Mouse (Mus musculus) lung, adult 2 months (tissue): ENCODE measurements around the gene Defb28. TPM values are rescaled to one million over a fixed set of nuclear protein-coding genes. Genes with fewer than 3 reads are reported as not detected.

Experiments
- DNase-seq: peaks from one replicate; pipeline ENCODE4 v3.0.0; 2022
- H3K4me1 ChIP-seq: fragments of 200-500 bp; 2 replicates; pipeline ENCODE4 v1.6.1; 2011; ENCODE audit warnings: low read length; ENCODE audit not compliant: control insufficient read depth, insufficient read depth
- H3K4me3 ChIP-seq: fragments of 200-500 bp; replicated peaks from 2 replicates; pipeline ENCODE3; 2011; ENCODE audit warnings: low read depth, mild to moderate bottlenecking, control low read depth, low read length; ENCODE audit errors: extremely low read depth
- CTCF ChIP-seq: fragments of 200-500 bp; IDR thresholded peaks from 2 replicates; pipeline ENCODE4 v1.5.1; 2011; ENCODE audit warnings: mild to moderate bottlenecking, low read length, control low read depth; ENCODE audit not compliant: insufficient read depth
- POLR2A ChIP-seq: fragments of 200-500 bp; IDR thresholded peaks from 2 replicates; pipeline ENCODE4 v1.6.1; 2011; ENCODE audit warnings: low read depth, mild to moderate bottlenecking, control low read depth, low read length, borderline replicate concordance; ENCODE audit errors: extremely low read depth
- WGBS: fragments of 180-500 bp; shearing (Covaris S2); methylation state at CpG from one replicate; pipeline ENCODE4 v1.1.7; 2018; 5-methylcytosine and 5-hydroxymethylcytosine counted together
- polyA plus RNA-seq: library from polyadenylated mRNA; depleted of rRNA; stranded (reverse); fragments of >200 nt; gene quantifications from 2 replicates; pipeline ENCODE4 v1.2.3, GENCODE M21; 2012; rRNA removed

The Defb28 gene
- polyA plus RNA-seq = not detected in 2 replicates

DNA sequence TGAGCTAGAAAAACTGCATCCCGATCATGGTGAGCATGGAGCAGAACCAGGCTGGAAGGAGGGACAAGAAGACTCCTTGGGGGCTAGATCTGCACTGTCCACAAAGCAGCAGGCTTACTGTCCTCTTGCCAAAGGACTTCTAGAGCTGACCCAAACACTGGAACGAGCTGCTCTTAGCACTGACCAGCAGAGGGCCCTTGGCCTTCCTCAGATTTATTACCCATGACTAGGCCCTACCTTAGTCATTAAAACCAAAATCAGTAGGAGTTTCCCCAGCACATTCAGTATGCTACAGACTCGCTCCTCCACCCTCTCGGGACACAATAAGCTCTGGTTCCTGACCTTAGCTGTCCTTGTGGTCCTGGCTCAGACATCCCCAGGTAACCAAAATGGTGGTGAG lies at the start of gene Defb28:
Defb28 (plus strand) TSS at position 275 of the 400 bp plus-strand sequence.
- TF ChIP-seq CTCF (no peak), POLR2A (no peak)
- H3K4me3 ChIP-seq = no peak within 1 kb of the TSS
- WGBS = 75% methylated on average over 4 of the region's 4 CpGs
- DNase-seq = no peak
- H3K4me1 ChIP-seq = no peaks in the 10 kb centered on the region

DNA sequence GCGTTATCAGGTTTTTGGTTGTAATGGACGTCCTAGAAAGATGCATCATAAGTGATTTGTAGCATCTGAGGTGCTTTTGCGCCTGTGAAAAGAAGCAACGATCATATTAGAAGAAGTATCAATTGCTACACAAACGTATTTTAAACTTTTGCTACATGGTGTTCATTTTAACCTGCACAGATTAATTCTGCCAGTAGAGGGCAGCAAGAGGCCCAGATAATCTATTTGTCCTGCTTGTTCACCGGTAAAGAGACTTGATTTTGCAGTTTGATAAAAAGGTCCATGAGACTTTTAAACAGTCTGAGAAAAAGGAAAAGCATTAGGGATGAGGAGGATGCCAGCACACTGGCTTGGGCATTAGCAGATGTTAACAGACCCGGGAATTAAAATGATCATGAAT lies 47.1 kb upstream of the Defb28 start:
- 25% methylated on average over 7 of the region's 7 CpGs for WGBS
- peak; percentile 18 for DNase-seq
- TF ChIP-seq POLR2A (no peak), CTCF (peak; percentile 11; the same call in 1 of the 2 replicates)
- Histone ChIP-seq H3K4me1 (no peaks in the 10 kb centered on the region), H3K4me3 (no peak overlapping the region)

DNA sequence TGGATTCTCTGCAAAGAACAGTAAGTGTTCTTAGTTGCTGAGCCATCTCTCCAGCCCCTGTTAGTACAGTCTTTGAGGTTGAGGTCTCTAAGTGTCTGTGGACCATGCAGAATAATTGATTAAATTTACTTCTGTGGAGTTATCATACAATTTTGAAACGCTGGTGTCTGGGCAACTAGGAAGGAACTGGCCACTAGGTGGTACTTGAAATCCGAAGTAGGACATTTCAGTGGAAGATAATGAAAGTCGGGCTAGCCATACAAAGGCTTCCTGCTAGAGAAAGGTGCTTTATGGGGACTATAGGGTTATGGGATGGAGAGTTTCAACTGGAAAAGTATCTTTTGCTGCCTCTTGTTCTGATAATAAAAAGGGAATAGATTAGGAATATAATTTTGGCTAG lies 45.6 kb upstream of the Defb28 start:
- DNase-seq = no peak
- 11% methylated on average over 3 of the region's 3 CpGs for WGBS
- no peaks in the 10 kb centered on the region for H3K4me1 ChIP-seq
- no peak overlapping the region for H3K4me3 ChIP-seq
- no peak for TF ChIP-seq CTCF
- no peak for TF ChIP-seq POLR2A

DNA sequence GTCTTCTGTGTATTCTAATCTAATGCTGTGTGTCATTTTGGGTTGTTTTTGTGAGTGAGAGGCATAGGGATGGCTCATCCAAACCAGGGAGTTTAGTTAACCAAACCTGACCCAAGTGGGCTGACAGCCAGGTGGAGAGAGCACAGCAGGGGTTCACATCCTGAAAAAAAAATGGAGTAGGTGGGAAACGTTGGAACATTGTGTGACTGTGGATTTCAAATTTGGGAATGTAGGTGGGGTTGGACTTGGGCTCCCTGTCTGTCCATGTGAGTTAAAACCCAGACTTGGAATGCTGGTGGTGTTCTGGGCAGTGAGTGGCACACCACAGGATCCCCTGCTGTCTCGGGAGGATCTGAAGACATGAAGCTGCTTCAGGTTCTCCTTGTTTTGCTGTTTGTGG lies 41.3 kb upstream of the Defb28 start, which contains the start of gene Defb20:
Defb20 (plus strand) TSS at position 301 of the 400 bp plus-strand sequence.
- Histone ChIP-seq H3K4me3 (no peak within 1 kb of the TSS), H3K4me1 (no peaks in the 10 kb centered on the region)
- TF ChIP-seq CTCF (no peak), POLR2A (no peak)
- WGBS = 62% methylated on average over 2 of the region's 2 CpGs
- no peak for DNase-seq

DNA sequence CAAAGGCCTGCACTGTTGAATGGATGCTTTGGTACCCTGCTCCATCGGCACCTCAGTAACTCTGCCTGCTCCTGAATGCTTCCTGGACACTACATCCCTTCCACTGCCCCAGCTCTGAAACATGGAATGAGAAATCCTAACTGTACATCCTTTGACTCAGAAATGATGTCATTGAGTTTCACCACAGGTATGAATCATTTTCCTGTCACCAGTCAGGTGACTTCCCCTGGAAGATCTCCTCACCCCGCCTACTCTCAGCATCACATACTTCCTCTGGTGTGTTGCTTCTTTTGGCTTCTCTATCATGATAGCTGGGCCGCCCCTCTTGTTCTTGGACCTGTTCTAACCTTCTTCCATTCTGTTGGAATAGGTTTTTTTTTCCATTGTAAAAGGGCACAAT lies 37.2 kb upstream of the Defb28 start:
- Histone ChIP-seq H3K4me3 (no peak overlapping the region), H3K4me1 (no peaks in the 10 kb centered on the region)
- WGBS = 75% methylated on average over 3 of the region's 3 CpGs
- TF ChIP-seq CTCF (no peak), POLR2A (no peak)
- no peak for DNase-seq

DNA sequence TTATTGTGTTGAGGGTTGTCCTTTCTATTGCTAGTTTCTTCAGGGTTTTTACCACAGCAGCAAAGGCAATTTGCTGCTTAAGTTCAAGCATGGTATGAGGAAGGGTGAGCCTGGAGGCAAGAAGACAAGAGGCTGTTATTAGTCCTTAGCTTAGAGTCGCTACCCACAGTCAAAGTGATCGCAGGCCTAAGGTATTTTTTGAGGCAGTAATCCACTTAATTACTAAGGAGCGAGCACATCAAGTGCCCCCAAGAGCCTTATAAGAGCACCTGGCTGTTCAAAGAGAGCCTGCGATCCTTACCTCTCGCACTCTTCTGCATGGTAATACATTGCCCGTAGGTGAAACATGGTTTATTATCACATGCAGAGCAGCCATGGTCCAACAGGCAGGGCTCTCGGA lies 36.3 kb upstream of the Defb28 start:
- WGBS = 76% methylated on average over 7 of the region's 7 CpGs
- no peak for TF ChIP-seq CTCF
- no peak for TF ChIP-seq POLR2A
- no peaks in the 10 kb centered on the region for H3K4me1 ChIP-seq
- DNase-seq = no peak
- H3K4me3 ChIP-seq = no peak overlapping the region

DNA sequence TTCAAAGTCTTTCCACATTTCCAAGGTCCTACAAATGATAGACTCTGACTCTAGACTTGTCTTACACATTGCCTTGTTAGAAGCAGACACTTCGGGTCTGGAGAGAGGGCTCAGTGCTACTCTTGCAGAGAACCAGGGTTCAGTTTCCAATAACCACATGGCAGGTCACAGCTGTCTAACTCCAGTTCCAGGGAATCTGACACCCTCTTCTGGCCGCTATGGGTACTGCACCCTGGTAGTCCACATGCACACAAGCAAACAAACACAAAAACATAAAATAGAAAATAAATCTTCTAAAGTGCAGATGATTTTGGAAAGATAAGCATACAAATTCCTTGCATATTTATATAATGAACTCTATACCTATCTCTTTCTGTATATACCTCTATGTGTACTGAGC lies 31.0 kb upstream of the Defb28 start:
- no peaks in the 10 kb centered on the region for H3K4me1 ChIP-seq
- no peak overlapping the region for H3K4me3 ChIP-seq
- WGBS = 78% methylated on average over 2 of the region's 2 CpGs
- DNase-seq = no peak
- no peak for TF ChIP-seq POLR2A
- 0 out of 2 replicates have a peak, but pooled peaks have one; percentile 5 for TF ChIP-seq CTCF

DNA sequence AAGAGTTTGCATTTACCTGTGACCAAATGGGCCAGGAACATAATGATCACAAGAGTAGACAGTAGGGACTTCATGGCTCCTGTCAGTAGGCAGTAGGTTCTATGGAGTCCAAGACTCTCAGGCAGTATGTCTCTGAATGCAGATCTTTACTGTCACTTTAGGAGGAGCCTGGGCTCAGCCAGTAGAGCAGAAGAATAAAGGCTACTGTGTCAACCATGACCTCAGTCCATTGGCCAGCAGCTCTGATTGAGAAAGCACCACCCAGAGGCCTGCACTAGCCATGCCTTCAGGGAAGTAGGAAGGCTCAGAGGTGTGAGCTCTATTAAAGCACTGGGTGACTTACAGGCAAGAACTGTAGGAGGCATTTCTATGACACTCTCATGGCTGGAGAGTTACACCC lies 28.0 kb upstream of the Defb28 start, which contains the start of gene Defb22:
Defb22 (minus strand) TSS at position 101 of the 400 bp plus-strand sequence.
- TF ChIP-seq POLR2A (no peak), CTCF (no peak)
- H3K4me3 ChIP-seq = no peak within 1 kb of the TSS
- DNase-seq = no peak

DNA sequence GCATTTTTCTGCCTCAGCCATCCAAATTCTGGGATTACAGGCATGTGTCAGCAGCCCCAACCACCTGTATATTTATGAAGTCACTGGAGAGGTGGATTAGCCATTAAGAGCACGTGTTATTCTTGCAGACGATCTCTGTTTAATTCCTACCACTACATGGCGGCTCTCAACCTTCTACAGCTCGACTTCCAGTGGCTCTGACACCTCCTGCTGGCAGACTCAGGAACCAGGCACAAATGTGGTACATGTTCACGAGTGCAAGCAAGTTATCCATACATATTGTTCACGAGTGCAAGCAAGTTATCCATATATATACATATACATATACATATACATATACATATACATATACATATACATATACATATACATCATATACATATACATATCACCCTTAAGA lies 24.9 kb upstream of the Defb28 start:
- Histone ChIP-seq H3K4me3 (no peak overlapping the region), H3K4me1 (no peaks in the 10 kb centered on the region)
- 72% methylated on average over 6 of the region's 6 CpGs for WGBS
- DNase-seq = no peak
- peak; percentile 23; the same call in 1 of the 2 replicates for TF ChIP-seq CTCF
- no peak for TF ChIP-seq POLR2A

More for the DNA sequence above, 28.0 kb upstream of the Defb28 start, which contains the start of gene Defb22:
- no peaks in the 10 kb centered on the region for H3K4me1 ChIP-seq

DNA sequence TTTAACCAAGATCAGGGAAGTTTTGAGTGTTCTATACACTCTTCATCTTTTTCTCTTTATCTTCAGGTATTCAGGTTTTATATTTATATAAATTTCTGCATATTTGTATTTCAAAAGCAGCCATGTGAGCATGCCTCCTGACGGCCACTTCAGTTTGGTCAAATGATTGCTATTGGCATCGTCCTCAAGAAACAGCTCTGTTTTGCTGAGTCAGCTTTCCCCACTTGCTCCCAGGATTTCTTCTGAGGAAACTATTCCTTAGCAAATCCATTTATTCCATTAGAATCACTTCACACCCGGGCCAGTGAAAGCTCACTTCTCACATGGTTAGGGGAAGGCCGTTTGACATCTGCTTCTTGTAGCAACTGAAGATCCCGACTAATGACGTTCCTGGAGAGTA lies 20.0 kb upstream of the Defb28 start:
- TF ChIP-seq POLR2A (no peak), CTCF (no peak)
- 55% methylated on average over 6 of the region's 6 CpGs for WGBS
- no peak overlapping the region for H3K4me3 ChIP-seq

More for the DNA sequence above, 20.0 kb upstream of the Defb28 start:
- DNase-seq = no peak
- no peaks in the 10 kb centered on the region for H3K4me1 ChIP-seq
